Mouse (Mus musculus): Measurements from ENCODE around the gene Nr6a1. TPM values are rescaled to one million over a fixed set of nuclear protein-coding genes. Genes with fewer than 3 reads are reported as not detected.

Gene Nr6a1
- polyA plus RNA-seq, 1 experiment from 2014 or later = 3.1 TPM

- peak overlapping the region; percentile 32 for H3K4me2 ChIP-seq
- H3K36me3 ChIP-seq = no peaks in the 10 kb centered on the region
- 0 out of 2 replicates have a peak overlapping the region, but pooled peaks have one; percentile 10 for H3K9ac ChIP-seq
- H3K4me3 ChIP-seq = no peak overlapping the region
- H3K27ac ChIP-seq = 0 out of 2 replicates have a peak overlapping the region, but pooled peaks have one; percentile 30
- 16% methylated on average over 27 of the region's 27 CpGs for WGBS
- H3K27me3 ChIP-seq = peaks cover 70% of the 10 kb centered on the region
- peaks cover 16% of the 10 kb centered on the region for H3K4me1 ChIP-seq (replicated peaks)
- ATAC-seq (ENCODE audit: low FRiP score) = peak; percentile 24; the same call in 1 of the 2 replicates
- no peaks in the 10 kb centered on the region for H3K9me3 ChIP-seq
Measured at GRCm38 (mm10) chr2:38697128-38698120, 230.1 kb downstream of the Nr6a1 start.

GRCm38 (mm10) chr2:38695770-38696169, 231.7 kb downstream of the Nr6a1 start:
- Histone ChIP-seq H3K4me3 (no peak overlapping the region), H3K9ac (no peak overlapping the region), H3K27me3 (peaks cover 62% of the 10 kb centered on the region), H3K9me3 (no peaks in the 10 kb centered on the region), H3K4me2 (no peak overlapping the region), H3K4me1 (replicated peaks) (peaks cover 16% of the 10 kb centered on the region), H3K27ac (no peak overlapping the region), H3K36me3 (no peaks in the 10 kb centered on the region)
- no peak for ATAC-seq (ENCODE audit: low FRiP score)
- WGBS = 49% methylated on average over 9 of the region's 9 CpGs

- Histone ChIP-seq H3K4me1 (replicated peaks) (peaks cover 20% of the 10 kb centered on the region), H3K4me2 (no peak overlapping the region), H3K27me3 (peaks cover 43% of the 10 kb centered on the region), H3K27ac (no peak overlapping the region), H3K9me3 (no peaks in the 10 kb centered on the region), H3K36me3 (no peaks in the 10 kb centered on the region), H3K9ac (no peak overlapping the region), H3K4me3 (no peak overlapping the region)
- 28% methylated on average over 8 of the region's 8 CpGs for WGBS
- ATAC-seq (ENCODE audit: low FRiP score) = no peak
Measured at GRCm38 (mm10) chr2:38691542-38691941, 235.9 kb downstream of the Nr6a1 start.

- ATAC-seq (ENCODE audit: low FRiP score) = no peak
- no peak overlapping the region for H3K4me3 ChIP-seq
- H3K9ac ChIP-seq = no peak overlapping the region
- H3K27ac ChIP-seq = 0 out of 2 replicates have a peak overlapping the region, but pooled peaks have one; percentile 30
- WGBS = 47% methylated on average over 1 of the region's 1 CpGs
- peaks cover 38% of the 10 kb centered on the region for H3K27me3 ChIP-seq
- peaks cover 19% of the 10 kb centered on the region for H3K4me1 ChIP-seq (replicated peaks)
- H3K4me2 ChIP-seq = no peak overlapping the region
- no peaks in the 10 kb centered on the region for H3K36me3 ChIP-seq
- H3K9me3 ChIP-seq = no peaks in the 10 kb centered on the region
Measured at GRCm38 (mm10) chr2:38689881-38690280, 237.6 kb downstream of the Nr6a1 start.

GRCm38 (mm10) chr2:38688791-38689520, 238.5 kb downstream of the Nr6a1 start:
- H3K9ac ChIP-seq = peak overlapping the region; percentile 72
- H3K4me3 ChIP-seq = peak overlapping the region; percentile 34
- no peaks in the 10 kb centered on the region for H3K36me3 ChIP-seq
- 3% methylated on average over 29 of the region's 29 CpGs for WGBS
- no peaks in the 10 kb centered on the region for H3K9me3 ChIP-seq
- peaks cover 19% of the 10 kb centered on the region for H3K4me1 ChIP-seq (replicated peaks)
- H3K27ac ChIP-seq = peak overlapping the region; percentile 42; the same call in 1 of the 2 replicates
- peak; percentile 75 for ATAC-seq (ENCODE audit: low FRiP score)
- peak overlapping the region; percentile 58 for H3K4me2 ChIP-seq
- peaks cover 34% of the 10 kb centered on the region for H3K27me3 ChIP-seq

GRCm38 (mm10) chr2:38685746-38686145, 241.7 kb downstream of the Nr6a1 start:
- H3K27me3 ChIP-seq = peaks cover 12% of the 10 kb centered on the region
- H3K36me3 ChIP-seq = no peaks in the 10 kb centered on the region
- no peaks in the 10 kb centered on the region for H3K9me3 ChIP-seq
- H3K9ac ChIP-seq = no peak overlapping the region
- H3K27ac ChIP-seq = no peak overlapping the region
- H3K4me1 ChIP-seq (replicated peaks) = peaks cover 19% of the 10 kb centered on the region
- no peak overlapping the region for H3K4me3 ChIP-seq
- ATAC-seq (ENCODE audit: low FRiP score) = no peak
- 82% methylated on average over 3 of the region's 3 CpGs for WGBS
- H3K4me2 ChIP-seq = no peak overlapping the region

GRCm38 (mm10) chr2:38683083-38683482, 244.4 kb downstream of the Nr6a1 start:
- no peak overlapping the region for H3K9ac ChIP-seq
- ATAC-seq (ENCODE audit: low FRiP score) = no peak
- H3K4me2 ChIP-seq = no peak overlapping the region
- H3K4me1 ChIP-seq (replicated peaks) = peaks cover 1% of the 10 kb centered on the region
- no peak overlapping the region for H3K4me3 ChIP-seq
- H3K27ac ChIP-seq = no peak overlapping the region
- 74% methylated on average over 5 of the region's 5 CpGs for WGBS
- no peaks in the 10 kb centered on the region for H3K9me3 ChIP-seq
- no peaks in the 10 kb centered on the region for H3K36me3 ChIP-seq
- peaks cover 4% of the 10 kb centered on the region; the same call in 1 of the 2 replicates for H3K27me3 ChIP-seq

GRCm38 (mm10) chr2:38682209-38682608, 245.3 kb downstream of the Nr6a1 start:
- peaks cover 3% of the 10 kb centered on the region; the same call in 1 of the 2 replicates for H3K27me3 ChIP-seq
- H3K4me2 ChIP-seq = no peak overlapping the region
- H3K27ac ChIP-seq = no peak overlapping the region
- H3K36me3 ChIP-seq = no peaks in the 10 kb centered on the region
- H3K9ac ChIP-seq = no peak overlapping the region
- 93% methylated on average over 5 of the region's 5 CpGs for WGBS
- H3K4me3 ChIP-seq = no peak overlapping the region
- H3K4me1 ChIP-seq (replicated peaks) = no peaks in the 10 kb centered on the region
- no peaks in the 10 kb centered on the region for H3K9me3 ChIP-seq
- no peak for ATAC-seq (ENCODE audit: low FRiP score)

GRCm38 (mm10) chr2:38678947-38679346, 248.5 kb downstream of the Nr6a1 start:
- no peaks in the 10 kb centered on the region for H3K36me3 ChIP-seq
- no peaks in the 10 kb centered on the region for H3K9me3 ChIP-seq
- H3K4me3 ChIP-seq = no peak overlapping the region
- no peak overlapping the region for H3K4me2 ChIP-seq
- no peak overlapping the region for H3K9ac ChIP-seq
- H3K27me3 ChIP-seq = no peaks in the 10 kb centered on the region
- H3K4me1 ChIP-seq (replicated peaks) = no peaks in the 10 kb centered on the region
- H3K27ac ChIP-seq = no peak overlapping the region
- no peak for ATAC-seq (ENCODE audit: low FRiP score)

GRCm38 (mm10) chr2:38675366-38675969, 252.0 kb downstream of the Nr6a1 start:
- Histone ChIP-seq H3K27me3 (peaks cover 6% of the 10 kb centered on the region; the same call in 1 of the 2 replicates), H3K4me1 (replicated peaks) (no peaks in the 10 kb centered on the region), H3K9me3 (no peaks in the 10 kb centered on the region), H3K4me3 (no peak overlapping the region), H3K27ac (no peak overlapping the region), H3K4me2 (no peak overlapping the region), H3K36me3 (no peaks in the 10 kb centered on the region), H3K9ac (no peak overlapping the region)
- WGBS = 59% methylated on average over 9 of the region's 9 CpGs
- no peak for ATAC-seq (ENCODE audit: low FRiP score)
